In the genomic region with DNA sequence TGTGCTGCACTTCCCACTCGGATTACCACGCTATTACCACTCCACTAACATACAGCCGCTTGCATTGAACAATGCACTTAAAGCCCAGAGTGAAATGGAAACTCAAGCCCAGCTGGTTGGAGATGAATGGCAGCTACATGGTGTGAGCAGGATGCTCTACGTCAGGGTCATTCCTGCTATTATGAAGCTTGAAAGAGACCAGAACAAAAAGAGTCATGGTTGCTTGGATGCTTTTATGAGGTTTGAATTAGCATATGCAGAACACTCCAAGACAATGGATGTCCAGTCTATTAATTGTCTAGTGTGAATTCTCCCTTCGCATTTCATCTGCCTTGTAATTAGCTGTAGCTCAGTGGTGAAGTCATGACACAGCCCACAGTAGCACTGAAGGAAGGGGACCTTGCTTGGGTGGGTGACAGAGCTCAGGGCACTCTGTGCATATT, we compare ENCODE assay signal across 13 mouse cellular contexts.
DNase-seq lines count a peak whose midpoint lies in the region; ATAC-seq lines count a peak whose summit lies in the region.
"Had no signal": no experiment of that assay in that cellular context is flagged by ENCODE, and none has a peak within 500 bp of the region (broad histone marks: within the 10 kb centered on the region; RNA-seq: fewer than 3 reads in every experiment).

No protein-coding gene starts in this region.

- H3K9me3 ChIP-seq in midbrain, embryonic 11.5 days (ENCODE audit: control insufficient read depth, low read length), result no peaks in the 10 kb centered on the region
- no peaks in the 10 kb centered on the region for H3K9me3 ChIP-seq in midbrain, embryonic 10.5 days (replicated peaks)
- no peaks in the 10 kb centered on the region for H3K9me3 ChIP-seq in hindbrain, embryonic 12.5 days (replicated peaks)
- H3K9me3 ChIP-seq in midbrain, embryonic 16.5 days (replicated peaks; ENCODE audit: control insufficient read depth, low read length, poor library complexity, severe bottlenecking), result no peaks in the 10 kb centered on the region
- H3K9me3 ChIP-seq: embryonic facial prominence, embryonic 13.5 days; liver, embryonic 15.5 days had no signal

- H3K27ac ChIP-seq in midbrain, embryonic 11.5 days (ENCODE audit: low read depth, low read length), result no peak overlapping the region
- no peak overlapping the region; the same call in 1 of the 2 replicates for H3K27ac ChIP-seq in midbrain, embryonic 10.5 days (replicated peaks)
- H3K27ac ChIP-seq in hindbrain, embryonic 12.5 days, result peak overlapping the region; percentile 62
- H3K27ac ChIP-seq in midbrain, embryonic 16.5 days (ENCODE audit: low read length), result 0 out of 2 replicates have a peak overlapping the region, but pooled peaks have one; percentile 28
- H3K27ac ChIP-seq: embryonic facial prominence, embryonic 13.5 days; liver, embryonic 15.5 days had no signal

- no peaks in the 10 kb centered on the region for H3K36me3 ChIP-seq in midbrain, embryonic 11.5 days (ENCODE audit: control insufficient read depth, insufficient read depth, low read length)
- H3K36me3 ChIP-seq in midbrain, embryonic 10.5 days, result no peaks in the 10 kb centered on the region; the same call in 1 of the 2 replicates
- H3K36me3 ChIP-seq in hindbrain, embryonic 12.5 days, result no peaks in the 10 kb centered on the region
- no peaks in the 10 kb centered on the region for H3K36me3 ChIP-seq in midbrain, embryonic 16.5 days (ENCODE audit: control insufficient read depth, insufficient read depth, low read length)
- H3K36me3 ChIP-seq: embryonic facial prominence, embryonic 13.5 days; liver, embryonic 15.5 days had no signal

- no peak overlapping the region for H3K9ac ChIP-seq in midbrain, embryonic 11.5 days (ENCODE audit: low read length)
- no peak overlapping the region for H3K9ac ChIP-seq in hindbrain, embryonic 12.5 days
- H3K9ac ChIP-seq in midbrain, embryonic 16.5 days (ENCODE audit: low read depth, low read length), result no peak overlapping the region
- H3K9ac ChIP-seq: embryonic facial prominence, embryonic 13.5 days; liver, embryonic 15.5 days had no signal

- peak; percentile 94 for ATAC-seq in midbrain, embryonic 11.5 days (ENCODE audit: low FRiP score)
- peak; percentile 97 for ATAC-seq in hindbrain, embryonic 12.5 days (ENCODE audit: low FRiP score)
- ATAC-seq in midbrain, embryonic 16.5 days, result peak; percentile 88

- H3K4me3 ChIP-seq in midbrain, embryonic 11.5 days (ENCODE audit: low read depth, low read length), result no peak overlapping the region
- H3K4me3 ChIP-seq in midbrain, embryonic 10.5 days, result no peak overlapping the region
- no peak overlapping the region for H3K4me3 ChIP-seq in hindbrain, embryonic 12.5 days
- no peak overlapping the region for H3K4me3 ChIP-seq in midbrain, embryonic 16.5 days (ENCODE audit: low read depth, low read length)
- H3K4me3 ChIP-seq: embryonic facial prominence, embryonic 13.5 days; liver, embryonic 15.5 days had no signal

- DNase-seq in midbrain, embryonic 11.5 days (ENCODE audit: low spot score, missing footprints), result no peak
- DNase-seq in midbrain, embryonic 10.5 days (ENCODE audit: low spot score), result no peak
- DNase-seq in layer of hippocampus, adult 18-20 months (ENCODE audit: low spot score in 2 of 2), result no peak
- DNase-seq in left cerebral cortex, adult 18-20 months (ENCODE audit: low spot score in 2 of 2), result no peak
- DNase-seq in cerebellum, adult 9-10 months, result no peak
- DNase-seq in right cerebral cortex, postnatal 14 days, result no peak
- DNase-seq: cerebellum, adult 18-20 months; heart, postnatal 14 days; kidney, adult 9 months had no signal

- WGBS in midbrain, embryonic 11.5 days, result 43% methylated on average over 5 of the region's 5 CpGs
- WGBS in midbrain, embryonic 10.5 days, result 60% methylated on average over 5 of the region's 5 CpGs
- 29% methylated on average over 5 of the region's 5 CpGs for WGBS in hindbrain, embryonic 12.5 days
- 21% methylated on average over 5 of the region's 5 CpGs for WGBS in midbrain, embryonic 16.5 days

- no peak overlapping the region for H3K4me2 ChIP-seq in midbrain, embryonic 11.5 days
- 0 out of 2 replicates have a peak overlapping the region, but pooled peaks have one; percentile 9 for H3K4me2 ChIP-seq in hindbrain, embryonic 12.5 days (replicated peaks)
- no peak overlapping the region for H3K4me2 ChIP-seq in midbrain, embryonic 16.5 days (ENCODE audit: low read length)
- H3K4me2 ChIP-seq: embryonic facial prominence, embryonic 13.5 days; liver, embryonic 15.5 days had no signal

- H3K4me1 ChIP-seq in midbrain, embryonic 11.5 days (ENCODE audit: control insufficient read depth, insufficient read depth, low read length), result peaks cover 5% of the 10 kb centered on the region; the same call in 1 of the 2 replicates
- peaks cover 15% of the 10 kb centered on the region for H3K4me1 ChIP-seq in midbrain, embryonic 10.5 days
- H3K4me1 ChIP-seq in hindbrain, embryonic 12.5 days, result peaks cover 17% of the 10 kb centered on the region
- H3K4me1 ChIP-seq in midbrain, embryonic 16.5 days (ENCODE audit: control insufficient read depth, insufficient read depth, low read length), result peaks cover 12% of the 10 kb centered on the region
- H3K4me1 ChIP-seq: embryonic facial prominence, embryonic 13.5 days; liver, embryonic 15.5 days had no signal

- H3K27me3 ChIP-seq in midbrain, embryonic 11.5 days (ENCODE audit: control insufficient read depth, insufficient read depth, low read length), result no peaks in the 10 kb centered on the region
- H3K27me3 ChIP-seq in midbrain, embryonic 10.5 days (ENCODE audit: low read depth, poor library complexity, severe bottlenecking), result no peaks in the 10 kb centered on the region
- peaks cover 5% of the 10 kb centered on the region; the same call in 1 of the 2 replicates for H3K27me3 ChIP-seq in hindbrain, embryonic 12.5 days
- H3K27me3 ChIP-seq in midbrain, embryonic 16.5 days (ENCODE audit: control insufficient read depth, insufficient read depth, low read depth, low read length), result no peaks in the 10 kb centered on the region
- H3K27me3 ChIP-seq: embryonic facial prominence, embryonic 13.5 days; liver, embryonic 15.5 days had no signal

Comparison
In these comparisons a context has a peak if more than half of its experiments do, and no peak if none do; other contexts are left out.
1. H3K27ac ChIP-seq: peak in hindbrain, embryonic 12.5 days (single experiment) and midbrain, embryonic 16.5 days (single experiment); none in midbrain, embryonic 11.5 days (single experiment) and midbrain, embryonic 10.5 days (single experiment).
2. Peak in every context shown above with its lines, with median percentiles within 50 percentile points of each other: ATAC-seq.